In the genomic region with DNA sequence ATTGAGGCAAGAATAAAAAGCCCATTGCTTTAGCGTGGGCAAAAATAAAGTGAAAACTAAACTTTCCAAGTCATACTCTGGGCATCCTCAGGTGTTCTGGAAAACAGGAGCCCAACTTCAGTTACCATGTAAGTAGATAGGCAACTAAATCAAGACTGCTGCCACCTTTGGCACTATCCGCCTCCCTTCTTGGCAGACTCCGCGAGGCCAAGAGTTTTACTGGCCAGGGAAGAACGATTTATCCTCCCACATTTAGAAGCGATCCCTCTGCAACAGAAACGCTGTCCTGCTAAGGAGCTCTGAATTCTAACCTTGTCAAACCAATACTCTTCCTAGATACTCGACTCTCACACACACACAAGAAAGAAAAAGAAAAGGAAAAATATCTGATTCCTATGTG, we compare ENCODE assay signal across 8 mouse cellular contexts. TPM values are rescaled to one million over a fixed set of nuclear protein-coding genes. Genes with fewer than 3 reads are reported as not detected.
DNase-seq lines count a peak whose midpoint lies in the region; ATAC-seq lines count a peak whose summit lies in the region.

No protein-coding gene starts in this region.

- H3K9me3 ChIP-seq in lung, embryonic 15.5 days, result no peaks in the 10 kb centered on the region
- H3K9me3 ChIP-seq in stomach, embryonic 15.5 days, result no peaks in the 10 kb centered on the region

- no peaks in the 10 kb centered on the region for H3K27me3 ChIP-seq in lung, embryonic 15.5 days
- no peaks in the 10 kb centered on the region for H3K27me3 ChIP-seq in stomach, embryonic 15.5 days (replicated peaks)

- peak overlapping the region; percentile 98 for H3K27ac ChIP-seq in brown adipose tissue, adult 24 weeks (replicated peaks; ENCODE audit: low read depth, low read length)
- peak overlapping the region; percentile 99 for H3K27ac ChIP-seq in lung, embryonic 15.5 days
- peak overlapping the region; percentile 99 for H3K27ac ChIP-seq in stomach, embryonic 15.5 days

- peak; percentile 8 for DNase-seq in MEL-GATA-1-ER (ENCODE audit: extremely low read depth, low read depth)
- DNase-seq in gastrocnemius, adult 8-10 months (ENCODE audit: low spot score in 2 of 2), result peak; percentile 44 to 75
- peak; percentile 59 for DNase-seq in kidney, adult 18-20 months
- DNase-seq in layer of hippocampus, postnatal 10 days (ENCODE audit: low spot score in 2 of 2), result no peak
- no peak for DNase-seq in layer of hippocampus, adult 11-12 months (ENCODE audit: low spot score)

- WGBS in lung, embryonic 15.5 days, result 6% methylated on average over 8 of the region's 8 CpGs
- whole genome bisulfite sequencing in stomach, embryonic 15.5 days, result 10% methylated on average over 8 of the region's 8 CpGs

- peaks cover 25% of the 10 kb centered on the region for H3K4me1 ChIP-seq in brown adipose tissue, adult 24 weeks (ENCODE audit: control insufficient read depth, insufficient read depth, insufficient read length, low read length)
- peaks cover 64% of the 10 kb centered on the region for H3K4me1 ChIP-seq in lung, embryonic 15.5 days
- H3K4me1 ChIP-seq in stomach, embryonic 15.5 days, result peaks cover 15% of the 10 kb centered on the region

- H3K4me3 ChIP-seq in brown adipose tissue, adult 24 weeks (ENCODE audit: insufficient read depth, low read depth, low read length), result peak overlapping the region; percentile 97
- H3K4me3 ChIP-seq in lung, embryonic 15.5 days, result peak overlapping the region; percentile 80
- H3K4me3 ChIP-seq in stomach, embryonic 15.5 days (replicated peaks), result peak overlapping the region; percentile 95

- ATAC-seq in lung, embryonic 15.5 days (ENCODE audit: borderline replicate concordance, extremely low read depth, low FRiP score, low TSS enrichment), result no peak
- ATAC-seq in stomach, embryonic 15.5 days (ENCODE audit: insufficient read depth, low FRiP score, low read depth), result no peak

- H3K4me2 ChIP-seq in lung, embryonic 15.5 days, result peak overlapping the region; percentile 77
- peak overlapping the region; percentile 84 for H3K4me2 ChIP-seq in stomach, embryonic 15.5 days

- no peaks in the 10 kb centered on the region for H3K36me3 ChIP-seq in lung, embryonic 15.5 days
- H3K36me3 ChIP-seq in stomach, embryonic 15.5 days, result no peaks in the 10 kb centered on the region

- H3K9ac ChIP-seq in lung, embryonic 15.5 days, result peak overlapping the region; percentile 93
- H3K9ac ChIP-seq in stomach, embryonic 15.5 days, result peak overlapping the region; percentile 83; the same call in 1 of the 2 replicates

RNA-seq across cellular contexts. Expression of gene Map4k3, which starts 1.5 kb away (rescaled TPM):
- 16.6 and 16.9 TPM in 2 replicates for polyA plus RNA-seq in brown adipose tissue, adult 24 weeks (2012; ENCODE audit: insufficient read depth, insufficient read length, missing spikeins)
- total RNA-seq in gastrocnemius, adult 8-10 months (2022), result 10 to 100 TPM; 11.9 to 12.7 (median 12.4) TPM
- polyA plus RNA-seq in lung, embryonic 15.5 days (2015; fragmentation: Nextera tagmentation; extraction: Ambion mirVana), result 44.6 and 46.4 TPM in 2 replicates
- 27.7 and 28.9 TPM in 2 replicates for polyA plus RNA-seq in stomach, embryonic 15.5 days (2015; fragmentation: Nextera tagmentation; extraction: Ambion mirVana)
- total RNA-seq in layer of hippocampus, postnatal 10 days (2021), result 10 to 100 TPM; 72.8 to 78.3 TPM

Comparison
In these comparisons a context has a peak if more than half of its experiments do, and no peak if none do; other contexts are left out.
1. DNase-seq: peak in MEL-GATA-1-ER (single experiment), gastrocnemius, adult 8-10 months (2 of 2) and kidney, adult 18-20 months (single experiment); none in layer of hippocampus, postnatal 10 days (0 of 2) and layer of hippocampus, adult 11-12 months (single experiment).
2. Peak in every context shown above with its lines, with median percentiles within 50 percentile points of each other: H3K27ac ChIP-seq and H3K4me3 ChIP-seq.